Mouse (Mus musculus) forebrain, postnatal 0 days (tissue): ENCODE measurements around the gene Sntg2. TPM values are rescaled to one million over a fixed set of nuclear protein-coding genes. Genes with fewer than 3 reads are reported as not detected.
A peak's percentile ranks its signal among the peaks of the same experiment; 100 is the strongest.

Experiments used
- ATAC-seq: fragments of 200-750 bp; cut with Nextera tagmentation; 2 replicates; pipeline ENCODE4 v1.8.0; 2017; ENCODE audit warnings: mild to moderate bottlenecking, moderate library complexity
- DNase-seq: peaks from one replicate; pipeline ENCODE4 v3.0.0-alpha.2; 2015
- H3K27ac ChIP-seq: fragments of 300-500 bp; sonication (generic); 2 replicates; pipeline ENCODE4 v1.5.1; 2014; ENCODE audit warnings: low read depth, mild to moderate bottlenecking, antibody characterized with exemption, low read length, moderate library complexity, mixed read lengths
- H3K27me3 ChIP-seq: fragments of 300-500 bp; sonication (generic); 2 replicates; pipeline ENCODE4 v1.6.1; 2014; ENCODE audit warnings: mild to moderate bottlenecking, low read length, mixed read lengths; ENCODE audit not compliant: insufficient read depth
- H3K36me3 ChIP-seq: fragments of 300-500 bp; sonication (generic); 2 replicates; pipeline ENCODE4 v1.6.1; 2014; ENCODE audit warnings: mild to moderate bottlenecking, moderate library complexity; ENCODE audit not compliant: insufficient read depth
- H3K4me1 ChIP-seq: fragments of 300-500 bp; sonication (generic); 2 replicates; pipeline ENCODE4 v1.6.1; 2014; ENCODE audit warnings: antibody characterized with exemption; ENCODE audit not compliant: insufficient read depth
- H3K4me2 ChIP-seq: fragments of 300-500 bp; sonication (generic); 2 replicates; pipeline ENCODE4 v1.6.1; 2014; ENCODE audit warnings: low read depth, mild to moderate bottlenecking, moderate library complexity
- H3K4me3 ChIP-seq: fragments of 300-500 bp; sonication (generic); 2 replicates; pipeline ENCODE4 v1.5.1; 2014; ENCODE audit warnings: low read depth, low read length, mixed read lengths
- H3K9ac ChIP-seq: fragments of 300-500 bp; sonication (generic); 2 replicates; pipeline ENCODE4 v1.6.1; 2014; ENCODE audit warnings: mild to moderate bottlenecking
- H3K9me3 ChIP-seq: fragments of 300-500 bp; sonication (generic); 2 replicates; pipeline ENCODE4 v1.6.1; 2016; ENCODE audit warnings: low read length
- CTCF ChIP-seq: sonication (generic); IDR thresholded peaks from 2 replicates; pipeline ENCODE4 v1.5.1; 2016; ENCODE audit warnings: antibody characterized with exemption, control low read depth, low read depth
- WGBS: fragments of 180-500 bp; shearing (Covaris S2); extraction: QIAGEN DNeasy Blood & Tissue Kit; methylation state at CpG from one replicate; pipeline ENCODE4 v1.1.7; 2014; 5-methylcytosine and 5-hydroxymethylcytosine counted together
- polyA plus RNA-seq: library from polyadenylated mRNA; unstranded; fragments of >200 nt; fragmentation: Nextera tagmentation; extraction: Ambion mirVana; gene quantifications from 2 replicates; pipeline ENCODE4 v1.2.1, GENCODE M21; 2015
- total RNA-seq: library from RNA; depleted of rRNA; stranded (reverse); fragments of >200 nt; gene quantifications from 2 replicates; pipeline ENCODE4 v1.2.3, GENCODE M21; 2014; rRNA removed

The Sntg2 gene
- total RNA-seq, result 5.1 and 7.1 TPM in 2 replicates
- 2.9 and 4.6 TPM in 2 replicates for polyA plus RNA-seq

DNA sequence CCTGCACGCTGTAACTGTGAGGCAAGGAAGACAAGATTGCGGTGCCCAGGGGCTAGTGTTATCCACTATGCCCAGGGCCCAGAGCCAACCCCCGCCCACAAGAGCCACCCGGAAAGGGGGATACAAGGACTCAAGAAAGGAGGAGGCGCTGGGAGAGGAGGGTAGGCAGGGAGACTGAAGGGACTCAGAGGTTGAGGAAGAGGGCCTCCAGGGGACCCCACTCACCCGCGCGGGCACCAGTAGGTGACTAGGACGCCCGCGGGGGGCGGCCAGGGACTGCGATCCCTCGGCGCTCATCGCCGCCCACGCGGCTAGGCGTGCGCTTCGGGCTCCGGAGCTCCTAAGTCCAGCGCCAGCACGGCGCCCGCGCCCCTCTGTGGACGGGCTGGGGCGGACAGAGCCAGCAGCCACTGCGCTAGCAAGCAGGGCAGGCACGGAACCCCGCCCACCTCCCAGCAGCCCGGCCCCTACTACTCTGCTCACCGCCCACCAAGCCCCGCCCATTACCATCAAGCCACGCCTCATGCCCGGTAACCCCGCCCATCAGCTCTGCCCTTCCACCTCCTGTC is at the start of gene Sntg2:
TSS of gene Sntg2 (minus strand) at position 443 of the 569 bp plus-strand sequence.
- Histone ChIP-seq H3K36me3 (no peaks in the 10 kb centered on the region), H3K4me3 (peak within 1 kb of the TSS; percentile 54), H3K4me2 (peak within 1 kb of the TSS; percentile 94), H3K9ac (peak within 1 kb of the TSS; percentile 66), H3K27me3 (no peaks in the 10 kb centered on the region), H3K9me3 (no peaks in the 10 kb centered on the region), H3K4me1 (0 out of 2 replicates have a peak, but pooled peaks cover 5% of the 10 kb centered on the region), H3K27ac (peak within 1 kb of the TSS; percentile 9; the same call in 1 of the 2 replicates)
- WGBS, result 4% methylated on average over 34 of the region's 39 CpGs
- ATAC-seq (peak; percentile 96), DNase-seq (peak; percentile 74)
- TF ChIP-seq CTCF, result peak; percentile 49

DNA sequence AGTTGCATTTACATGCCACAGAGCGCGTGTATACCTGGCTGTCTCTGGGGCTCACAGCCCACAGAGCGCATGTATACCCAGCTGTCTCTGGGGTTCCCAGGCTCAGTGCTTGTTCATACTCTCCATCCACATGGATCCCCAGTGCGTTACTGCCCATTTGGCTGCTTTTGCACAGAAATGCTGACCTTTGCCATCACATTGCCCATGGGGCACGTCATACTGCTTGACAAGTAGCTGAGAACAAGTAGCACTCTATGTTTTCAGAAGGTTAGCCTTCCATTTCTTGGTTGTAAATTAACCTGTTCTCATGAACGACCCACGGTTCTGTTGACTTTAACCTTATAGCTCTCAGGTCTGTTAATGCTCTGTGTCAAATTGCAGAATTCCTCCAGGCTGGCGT is 43.4 kb upstream of the Sntg2 start:
- no peaks in the 10 kb centered on the region for H3K9me3 ChIP-seq
- 93% methylated on average over 8 of the region's 8 CpGs for WGBS
- H3K4me2 ChIP-seq, result no peak overlapping the region
- no peak for TF ChIP-seq CTCF
- no peak for ATAC-seq
- no peak overlapping the region for H3K9ac ChIP-seq
- no peak overlapping the region for H3K27ac ChIP-seq
- no peaks in the 10 kb centered on the region for H3K4me1 ChIP-seq
- DNase-seq, result no peak
- H3K4me3 ChIP-seq, result no peak overlapping the region
- H3K36me3 ChIP-seq, result no peaks in the 10 kb centered on the region
- no peaks in the 10 kb centered on the region for H3K27me3 ChIP-seq

DNA sequence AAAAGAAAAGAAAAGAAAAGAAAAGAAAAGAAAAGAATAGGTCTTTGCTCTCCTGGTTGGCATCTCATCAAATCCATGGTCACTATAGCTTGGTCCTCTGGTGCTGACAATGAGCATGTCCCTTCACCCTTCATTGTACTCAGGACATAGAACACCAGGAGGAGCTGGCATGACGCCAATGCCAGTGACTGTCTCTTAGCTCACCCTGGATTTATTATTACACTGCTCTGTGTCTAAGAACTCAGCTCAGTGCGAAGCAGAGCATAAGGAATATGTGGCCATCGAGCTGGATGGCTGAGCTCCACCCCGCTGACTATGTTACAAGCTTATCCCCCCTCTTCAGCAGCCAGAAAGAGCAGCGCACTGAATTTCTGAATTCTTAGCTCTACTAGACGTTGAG is 42.8 kb upstream of the Sntg2 start:
- Histone ChIP-seq H3K9me3 (no peaks in the 10 kb centered on the region), H3K9ac (no peak overlapping the region), H3K4me3 (no peak overlapping the region), H3K27ac (no peak overlapping the region), H3K4me1 (no peaks in the 10 kb centered on the region), H3K4me2 (no peak overlapping the region), H3K27me3 (no peaks in the 10 kb centered on the region), H3K36me3 (no peaks in the 10 kb centered on the region)
- TF ChIP-seq CTCF, result no peak
- DNase-seq (no peak), ATAC-seq (no peak)
- WGBS, result 59% methylated on average over 6 of the region's 6 CpGs

DNA sequence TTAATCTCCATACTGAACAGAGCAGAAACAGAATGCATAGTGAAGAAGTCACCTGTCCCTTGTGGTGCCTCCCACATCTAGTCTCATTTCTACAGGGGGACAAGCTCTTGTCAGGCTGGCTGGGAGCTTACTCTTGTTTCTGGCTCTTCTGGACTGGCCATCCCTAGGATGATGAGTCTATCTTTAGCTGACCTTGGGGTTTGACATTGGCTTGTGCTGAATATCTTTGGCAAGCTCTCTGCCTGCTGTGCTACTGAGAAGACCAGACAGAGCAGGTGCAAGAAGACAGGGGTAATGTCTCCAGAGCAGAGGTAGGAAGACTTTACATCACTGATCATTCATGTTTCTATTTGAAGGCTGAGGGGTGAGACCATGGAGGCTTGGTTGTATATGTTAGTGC is 29.5 kb upstream of the Sntg2 start:
- Histone ChIP-seq H3K4me2 (no peak overlapping the region), H3K27ac (no peak overlapping the region), H3K4me3 (no peak overlapping the region), H3K9ac (no peak overlapping the region), H3K4me1 (no peaks in the 10 kb centered on the region), H3K27me3 (no peaks in the 10 kb centered on the region), H3K9me3 (no peaks in the 10 kb centered on the region), H3K36me3 (no peaks in the 10 kb centered on the region)
- DNase-seq (no peak), ATAC-seq (no peak)
- no peak for TF ChIP-seq CTCF

DNA sequence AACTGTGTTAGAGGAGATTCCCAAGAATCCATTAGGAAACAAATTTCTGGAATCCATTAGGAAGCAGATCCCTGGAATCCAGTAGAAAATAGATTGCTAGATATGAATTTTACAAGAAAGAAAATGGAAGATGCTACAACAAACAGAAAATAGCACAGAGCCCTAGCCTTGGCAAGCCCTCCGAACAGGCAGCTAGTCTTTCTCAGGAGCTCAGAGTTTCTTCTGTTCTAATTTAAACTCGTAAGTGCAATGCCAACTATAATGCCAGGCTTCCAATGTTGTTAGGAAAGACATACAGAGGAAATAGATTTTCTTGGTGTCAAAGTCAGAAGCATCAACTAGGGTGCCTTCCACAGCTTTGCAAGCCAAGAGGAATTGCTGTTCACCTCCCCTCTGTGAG is 27.4 kb upstream of the Sntg2 start:
- H3K27ac ChIP-seq, result no peak overlapping the region
- no peak overlapping the region for H3K4me2 ChIP-seq
- no peaks in the 10 kb centered on the region for H3K27me3 ChIP-seq
- H3K4me3 ChIP-seq, result no peak overlapping the region
- DNase-seq (peak; percentile 45), ATAC-seq (peak; percentile 29; the same call in 1 of the 2 replicates)
- no peak overlapping the region for H3K9ac ChIP-seq
- 69% methylated on average over 2 of the region's 2 CpGs for WGBS
- H3K9me3 ChIP-seq, result no peaks in the 10 kb centered on the region
- H3K4me1 ChIP-seq, result no peaks in the 10 kb centered on the region
- TF ChIP-seq CTCF, result no peak
- H3K36me3 ChIP-seq, result no peaks in the 10 kb centered on the region

DNA sequence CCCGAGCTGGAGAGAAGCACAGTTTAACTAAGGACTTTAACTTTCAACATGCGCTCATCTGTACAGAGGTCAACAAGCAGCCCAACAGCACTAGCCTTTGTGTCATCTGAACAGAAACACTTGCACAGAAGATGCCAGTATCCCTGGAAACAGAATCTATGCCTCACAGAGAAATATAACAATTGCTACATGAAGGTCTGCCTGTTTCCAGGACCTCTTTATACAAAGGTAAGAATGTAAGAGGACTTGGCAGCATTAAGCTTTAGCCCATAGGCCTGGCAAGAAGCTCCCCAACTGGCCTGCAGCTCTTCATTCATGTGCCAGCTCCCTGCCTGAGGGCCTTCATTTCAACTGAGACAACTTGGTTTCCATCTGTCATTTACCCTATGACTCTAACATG is 26.9 kb upstream of the Sntg2 start:
- ATAC-seq (peak; percentile 54), DNase-seq (peak; percentile 17)
- Histone ChIP-seq H3K27me3 (no peaks in the 10 kb centered on the region), H3K4me1 (no peaks in the 10 kb centered on the region), H3K27ac (no peak overlapping the region), H3K4me3 (no peak overlapping the region), H3K4me2 (no peak overlapping the region), H3K36me3 (no peaks in the 10 kb centered on the region), H3K9ac (no peak overlapping the region), H3K9me3 (no peaks in the 10 kb centered on the region)
- WGBS, result 83% methylated on average over 2 of the region's 2 CpGs
- no peak for TF ChIP-seq CTCF

DNA sequence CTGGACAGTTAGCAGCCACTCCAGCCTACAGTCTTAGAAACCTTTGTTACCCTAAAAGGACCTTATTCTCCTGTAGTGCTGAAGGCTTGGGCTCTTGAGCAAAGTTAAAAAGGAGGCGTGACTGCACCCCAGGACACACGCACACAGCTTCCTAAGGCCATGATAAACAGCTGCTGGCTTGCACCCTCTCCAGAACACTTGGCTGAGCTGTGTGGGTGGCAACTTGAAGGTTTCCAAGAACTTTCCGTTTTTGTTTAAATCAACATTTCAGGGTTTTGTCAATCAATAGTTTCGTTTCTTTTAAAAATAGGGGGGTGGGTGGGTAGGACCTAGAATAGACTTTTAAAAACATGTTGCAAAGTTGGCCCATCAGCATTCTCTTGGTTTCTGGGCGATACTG is 882 bp downstream of the Sntg2 start:
- peak overlapping the region; percentile 94 for H3K4me2 ChIP-seq
- ATAC-seq, result no peak
- H3K4me1 ChIP-seq, result 0 out of 2 replicates have a peak, but pooled peaks cover 5% of the 10 kb centered on the region
- no peak for TF ChIP-seq CTCF
- no peaks in the 10 kb centered on the region for H3K36me3 ChIP-seq
- DNase-seq, result no peak
- H3K9me3 ChIP-seq, result no peaks in the 10 kb centered on the region
- H3K27ac ChIP-seq, result no peak overlapping the region
- peak overlapping the region; percentile 54 for H3K4me3 ChIP-seq
- H3K27me3 ChIP-seq, result no peaks in the 10 kb centered on the region
- H3K9ac ChIP-seq, result peak overlapping the region; percentile 66
- 35% methylated on average over 5 of the region's 5 CpGs for WGBS
